Mouse (Mus musculus) forebrain, embryonic 16.5 days (tissue): ENCODE measurements at regions not wholly inside any gene's neighbourhood (a gene's known extent, or its start where the extent isn't known, plus 50 kb on each side); places are given as distances from the start of the nearest gene placed in this dataset.
"Not testable (repeated sequence)": the region's sequence is repeated elsewhere in the genome, so short reads cannot be mapped to it uniquely, and the experiment has no call there.

ENCODE experiments used
- ATAC-seq: fragments of 200-750 bp; cut with Nextera tagmentation; 2 replicates; pipeline ENCODE4 v1.8.0; 2017; ENCODE audit warnings: mild to moderate bottlenecking, moderate library complexity
- H3K27ac ChIP-seq: fragments of 300-500 bp; sonication (generic); 2 replicates; pipeline ENCODE4 v1.5.1; 2014; ENCODE audit warnings: low read length, control low read depth
- H3K27me3 ChIP-seq: fragments of 300-500 bp; sonication (generic); replicated peaks from 2 replicates; pipeline ENCODE4 v1.6.1; 2014; ENCODE audit warnings: low read length; ENCODE audit not compliant: control insufficient read depth, insufficient read depth
- H3K36me3 ChIP-seq: fragments of 300-500 bp; sonication (generic); 2 replicates; pipeline ENCODE4 v1.6.1; 2014; ENCODE audit not compliant: control insufficient read depth, insufficient read depth
- H3K4me1 ChIP-seq: fragments of 300-500 bp; sonication (generic); replicated peaks from 2 replicates; pipeline ENCODE4 v1.6.1; 2014; ENCODE audit warnings: low read length; ENCODE audit not compliant: control insufficient read depth, insufficient read depth
- H3K4me2 ChIP-seq: fragments of 300-500 bp; sonication (generic); 2 replicates; pipeline ENCODE4 v1.6.1; 2014; ENCODE audit warnings: mild to moderate bottlenecking, low read length, control low read depth
- H3K4me3 ChIP-seq: fragments of 300-500 bp; sonication (generic); replicated peaks from 2 replicates; pipeline ENCODE4 v1.5.1; 2014; ENCODE audit warnings: mild to moderate bottlenecking, low read length, control low read depth
- H3K9ac ChIP-seq: fragments of 300-500 bp; sonication (generic); replicated peaks from 2 replicates; pipeline ENCODE4 v1.6.1; 2014; ENCODE audit warnings: low read depth, low read length, control low read depth
- H3K9me3 ChIP-seq: fragments of 300-500 bp; sonication (generic); 2 replicates; pipeline ENCODE4 v1.6.1; 2016; ENCODE audit warnings: low read length; ENCODE audit not compliant: control insufficient read depth
- WGBS: fragments of 180-500 bp; shearing (Covaris S2); extraction: QIAGEN DNeasy Blood & Tissue Kit; methylation state at CpG from one replicate; pipeline ENCODE4 v1.1.7; 2014; 5-methylcytosine and 5-hydroxymethylcytosine counted together

- WGBS, result 77% methylated on average over 9 of the region's 9 CpGs
- no peaks in the 10 kb centered on the region for H3K36me3 ChIP-seq
- ATAC-seq, result no peak
- no peaks in the 10 kb centered on the region for H3K4me1 ChIP-seq
- no peak overlapping the region for H3K27ac ChIP-seq
- peaks cover 19% of the 10 kb centered on the region for H3K27me3 ChIP-seq
- no peaks in the 10 kb centered on the region for H3K9me3 ChIP-seq
- H3K4me2 ChIP-seq, result no peak overlapping the region
- H3K9ac ChIP-seq, result no peak overlapping the region
- H3K4me3 ChIP-seq, result no peak overlapping the region
These were observed 363.8 kb upstream of the Fign start for GRCm38 (mm10) chr2:64461636-64462035.

GRCm38 (mm10) chr2:64458171-64458570 lies 360.3 kb upstream of the Fign start:
- Histone ChIP-seq H3K36me3 (no peaks in the 10 kb centered on the region), H3K9me3 (no peaks in the 10 kb centered on the region), H3K4me1 (no peaks in the 10 kb centered on the region), H3K4me3 (no peak overlapping the region), H3K27ac (no peak overlapping the region), H3K4me2 (no peak overlapping the region), H3K9ac (no peak overlapping the region), H3K27me3 (peaks cover 15% of the 10 kb centered on the region)
- 70% methylated on average over 5 of the region's 5 CpGs for WGBS
- no peak for ATAC-seq

GRCm38 (mm10) chr2:64452690-64453089 lies 354.9 kb upstream of the Fign start:
- H3K27me3 ChIP-seq, result peaks cover 4% of the 10 kb centered on the region; the same call in 1 of the 2 replicates
- ATAC-seq, result 0 out of 2 replicates have a peak, but pooled peaks have one; percentile 20
- H3K4me3 ChIP-seq, result no peak overlapping the region
- no peaks in the 10 kb centered on the region for H3K36me3 ChIP-seq
- H3K9ac ChIP-seq, result no peak overlapping the region
- 45% methylated on average over 6 of the region's 6 CpGs for WGBS
- peaks cover 2% of the 10 kb centered on the region; the same call in 1 of the 2 replicates for H3K4me1 ChIP-seq
- no peak overlapping the region for H3K27ac ChIP-seq
- no peaks in the 10 kb centered on the region for H3K9me3 ChIP-seq
- no peak overlapping the region for H3K4me2 ChIP-seq

GRCm38 (mm10) chr2:64451614-64452317 lies 353.9 kb upstream of the Fign start:
- H3K9ac ChIP-seq, result no peak overlapping the region
- 63% methylated on average over 12 of the region's 12 CpGs for WGBS
- H3K36me3 ChIP-seq, result no peaks in the 10 kb centered on the region
- peaks cover 2% of the 10 kb centered on the region; the same call in 1 of the 2 replicates for H3K4me1 ChIP-seq
- no peaks in the 10 kb centered on the region for H3K9me3 ChIP-seq
- H3K27ac ChIP-seq, result no peak overlapping the region
- no peak for ATAC-seq
- peaks cover 4% of the 10 kb centered on the region; the same call in 1 of the 2 replicates for H3K27me3 ChIP-seq
- H3K4me3 ChIP-seq, result no peak overlapping the region
- H3K4me2 ChIP-seq, result no peak overlapping the region

- H3K4me2 ChIP-seq, result no peak overlapping the region
- 86% methylated on average over 3 of the region's 3 CpGs for whole genome bisulfite sequencing
- no peak for ATAC-seq
These were observed 345.3 kb upstream of the Fign start for GRCm38 (mm10) chr2:64443171-64443570.

GRCm38 (mm10) chr2:64440961-64441360 lies 343.1 kb upstream of the Fign start:
- no peak overlapping the region for H3K4me2 ChIP-seq
- H3K27me3 ChIP-seq, result no peaks in the 10 kb centered on the region
- no peaks in the 10 kb centered on the region for H3K4me1 ChIP-seq
- no peak overlapping the region for H3K4me3 ChIP-seq
- H3K9ac ChIP-seq, result no peak overlapping the region
- ATAC-seq, result no peak
- H3K36me3 ChIP-seq, result no peaks in the 10 kb centered on the region
- H3K27ac ChIP-seq, result no peak overlapping the region
- WGBS, result 96% methylated on average over 2 of the region's 2 CpGs
- H3K9me3 ChIP-seq, result no peaks in the 10 kb centered on the region

More at GRCm38 (mm10) chr2:64443171-64443570, 345.3 kb upstream of the Fign start:
- Histone ChIP-seq H3K27ac (no peak overlapping the region), H3K4me3 (no peak overlapping the region), H3K9me3 (no peaks in the 10 kb centered on the region), H3K36me3 (no peaks in the 10 kb centered on the region), H3K9ac (no peak overlapping the region), H3K4me1 (no peaks in the 10 kb centered on the region), H3K27me3 (no peaks in the 10 kb centered on the region)

GRCm38 (mm10) chr2:64417129-64417528 lies 319.3 kb upstream of the Fign start:
- not testable (repeated sequence) for H3K4me1 ChIP-seq, H3K4me2 ChIP-seq, H3K36me3 ChIP-seq, ATAC-seq, H3K4me3 ChIP-seq, H3K9ac ChIP-seq, H3K9me3 ChIP-seq, H3K27ac ChIP-seq, H3K27me3 ChIP-seq

GRCm38 (mm10) chr2:64413846-64414245 lies 316.0 kb upstream of the Fign start:
- no peaks in the 10 kb centered on the region for H3K27me3 ChIP-seq
- H3K4me3 ChIP-seq, result no peak overlapping the region
- no peak for ATAC-seq
- 74% methylated on average over 1 of the region's 1 CpGs for WGBS
- H3K36me3 ChIP-seq, result no peaks in the 10 kb centered on the region
- no peak overlapping the region for H3K4me2 ChIP-seq
- no peak overlapping the region for H3K9ac ChIP-seq
- no peaks in the 10 kb centered on the region for H3K9me3 ChIP-seq
- H3K4me1 ChIP-seq, result no peaks in the 10 kb centered on the region
- no peak overlapping the region for H3K27ac ChIP-seq

GRCm38 (mm10) chr2:64413263-64413662 lies 315.4 kb upstream of the Fign start:
- no peaks in the 10 kb centered on the region for H3K27me3 ChIP-seq
- H3K9me3 ChIP-seq, result no peaks in the 10 kb centered on the region
- H3K4me3 ChIP-seq, result no peak overlapping the region
- no peaks in the 10 kb centered on the region for H3K36me3 ChIP-seq
- ATAC-seq, result no peak
- no peaks in the 10 kb centered on the region for H3K4me1 ChIP-seq
- no peak overlapping the region for H3K9ac ChIP-seq
- H3K27ac ChIP-seq, result no peak overlapping the region
- no peak overlapping the region for H3K4me2 ChIP-seq

GRCm38 (mm10) chr2:64395946-64396345 lies 298.1 kb upstream of the Fign start:
- WGBS, result 81% methylated on average over 4 of the region's 4 CpGs
- Histone ChIP-seq H3K4me1 (peaks cover 12% of the 10 kb centered on the region), H3K27ac (no peak overlapping the region), H3K4me3 (no peak overlapping the region), H3K27me3 (0 out of 2 replicates have a peak, but pooled peaks cover 2% of the 10 kb centered on the region), H3K9ac (no peak overlapping the region), H3K36me3 (no peaks in the 10 kb centered on the region), H3K9me3 (no peaks in the 10 kb centered on the region), H3K4me2 (no peak overlapping the region)
- ATAC-seq, result no peak
